Comparison of ENCODE assay signal across 9 mouse cellular contexts in genomic region chr7:142458026-142458425, GRCm38 (mm10). TPM values are rescaled to one million over a fixed set of nuclear protein-coding genes. Genes with fewer than 3 reads are reported as not detected.
DNase-seq lines count a peak whose midpoint lies in the region; ATAC-seq and TF ChIP-seq lines count a peak whose summit lies in the region.
"Had no signal": no experiment of that assay in that cellular context is flagged by ENCODE, and none has a peak within 500 bp of the region (broad histone marks: within the 10 kb centered on the region; RNA-seq: fewer than 3 reads in every experiment).

No protein-coding gene starts in this region.

- H3K9ac ChIP-seq in heart, embryonic 14.5 days (ENCODE audit: low read length) = peak overlapping the region; percentile 65
- no peak overlapping the region for H3K9ac ChIP-seq in liver, embryonic 12.5 days

- H3K27ac ChIP-seq in heart, embryonic 14.5 days (replicated peaks in 1 of 2; ENCODE audit: control insufficient read depth in 1 of 2, insufficient read depth in 1 of 2, low read depth in 2 of 2, low read length in 2 of 2) = peak overlapping the region; percentile 95 to 98
- H3K27ac ChIP-seq in liver, embryonic 12.5 days = peak overlapping the region; percentile 71; the same call in 1 of the 2 replicates
- peak overlapping the region; percentile 60 for H3K27ac ChIP-seq in small intestine, adult 2 months (ENCODE audit: insufficient read depth, low read depth, low read length)

- intact Hi-C loops in gastrocnemius, postnatal 14 days (cut with DNase I; ENCODE audit: low total_unique reads) = no loop called here

- peak; percentile 2 for DNase-seq in gastrocnemius, postnatal 14 days
- no peak for DNase-seq in gastrocnemius, postnatal 25 days
- DNase-seq in brain, embryonic 14.5 days (ENCODE audit: low read depth) = peak; percentile 63
- no peak for DNase-seq in urinary bladder, postnatal 25 days (ENCODE audit: low spot score)
- no peak for DNase-seq in layer of hippocampus, postnatal 14 days (ENCODE audit: low spot score in 2 of 2)

- H3K36me3 ChIP-seq in heart, embryonic 14.5 days (ENCODE audit: control insufficient read depth, insufficient read depth, low read length) = no peaks in the 10 kb centered on the region
- no peaks in the 10 kb centered on the region for H3K36me3 ChIP-seq in liver, embryonic 12.5 days
- H3K36me3 ChIP-seq in small intestine, adult 2 months (ENCODE audit: control insufficient read depth, insufficient read depth, low read length) = no peaks in the 10 kb centered on the region

- H3K4me1 ChIP-seq in heart, embryonic 14.5 days (ENCODE audit: control insufficient read depth in 2 of 2, insufficient read depth in 2 of 2, low read length in 2 of 2) = peaks cover 69 to 86% of the 10 kb centered on the region in 2 experiments
- peaks cover 24% of the 10 kb centered on the region for H3K4me1 ChIP-seq in liver, embryonic 12.5 days
- peaks cover 3% of the 10 kb centered on the region; the same call in 1 of the 2 replicates for H3K4me1 ChIP-seq in small intestine, adult 2 months (ENCODE audit: control insufficient read depth, insufficient read depth, insufficient read length, low read length)

- no peaks in the 10 kb centered on the region for H3K27me3 ChIP-seq in heart, embryonic 14.5 days (ENCODE audit: control insufficient read depth, insufficient read depth, low read length)
- H3K27me3 ChIP-seq in liver, embryonic 12.5 days (replicated peaks) = peaks cover 12% of the 10 kb centered on the region; the same call in 1 of the 2 replicates
- H3K27me3 ChIP-seq in small intestine, adult 2 months (ENCODE audit: control insufficient read depth, insufficient read depth, low read length) = no peaks in the 10 kb centered on the region

- no peak overlapping the region for H3K4me3 ChIP-seq in heart, embryonic 14.5 days (ENCODE audit: control insufficient read depth in 1 of 2, insufficient read depth in 1 of 2, low read depth in 1 of 2, low read length in 2 of 2)
- no peak overlapping the region for H3K4me3 ChIP-seq in liver, embryonic 12.5 days
- no peak overlapping the region for H3K4me3 ChIP-seq in small intestine, adult 2 months (ENCODE audit: low read depth, low read length)

- no peaks in the 10 kb centered on the region for H3K9me3 ChIP-seq in heart, embryonic 14.5 days (ENCODE audit: control insufficient read depth, low read length)
- no peaks in the 10 kb centered on the region for H3K9me3 ChIP-seq in liver, embryonic 12.5 days (replicated peaks)

- ATAC-seq in heart, embryonic 14.5 days (ENCODE audit: insufficient number of reproducible peaks, insufficient read depth, low FRiP score, low read depth) = no peak
- ATAC-seq in liver, embryonic 12.5 days = no peak

- no peak for TF ChIP-seq POLR2A in brain, embryonic 14.5 days (IDR thresholded peaks at IDR 0.05; ENCODE audit: borderline replicate concordance, extremely low read depth, insufficient read depth, insufficient read length, poor library complexity, severe bottlenecking)
- TF ChIP-seq POLR2A in small intestine, adult 2 months (IDR thresholded peaks at IDR 0.05; ENCODE audit: low read depth, low read length) = no peak

- WGBS in heart, embryonic 14.5 days = 12% methylated on average over 2 of the region's 2 CpGs
- WGBS in liver, embryonic 12.5 days (ENCODE audit: insufficient replicate concordance) = 25% methylated on average over 2 of the region's 2 CpGs
- 42% methylated on average over 2 of the region's 2 CpGs for whole genome bisulfite sequencing in small intestine, adult 2 months

- no peak for TF ChIP-seq CTCF in brain, embryonic 14.5 days (IDR thresholded peaks at IDR 0.05; ENCODE audit: borderline replicate concordance, extremely low read depth, insufficient read depth, insufficient read length)
- no peak for TF ChIP-seq CTCF in small intestine, adult 2 months (IDR thresholded peaks at IDR 0.05; ENCODE audit: extremely low read depth, insufficient read length, insufficient replicate concordance, low read depth, low read length)

- no peak overlapping the region for H3K4me2 ChIP-seq in heart, embryonic 14.5 days (ENCODE audit: low read length)
- no peak overlapping the region for H3K4me2 ChIP-seq in liver, embryonic 12.5 days

RNA-seq across cellular contexts. Expression of gene Lsp1, which starts 2.6 kb away (rescaled TPM):
- total RNA-seq in gastrocnemius, postnatal 14 days (2021) = 10 to 100 TPM; 22.2 to 35.0 TPM
- 10 to 100 TPM; 43.2 to 60.3 TPM for total RNA-seq in gastrocnemius, postnatal 25 days (2021)
- polyA plus RNA-seq in brain, embryonic 14.5 days (2012; rRNA removed) = 6.2 and 7.6 TPM in 2 replicates
- 48.6 and 49.3 TPM in 2 replicates for polyA plus RNA-seq in heart, embryonic 14.5 days (2014; fragmentation: Nextera tagmentation; extraction: Ambion mirVana)
- polyA plus RNA-seq in liver, embryonic 12.5 days (2016; fragmentation: Nextera tagmentation; extraction: Ambion mirVana) = 16.7 and 17.0 TPM in 2 replicates
- polyA plus RNA-seq in small intestine, adult 2 months (2012; rRNA removed) = 29.4 and 48.0 TPM in 2 replicates
- total RNA-seq in layer of hippocampus, postnatal 14 days (2021) = 1 to 10 TPM; 4.2 to 4.7 TPM

RNA-seq across cellular contexts. Expression of gene Tnni2, which starts 16.4 kb away (rescaled TPM):
- over 10,000 TPM; 14,029 to 14,677 TPM for total RNA-seq in gastrocnemius, postnatal 14 days (2021)
- total RNA-seq in gastrocnemius, postnatal 25 days (2021) = over 10,000 TPM; 16,193 to 17,938 TPM
- 0.73 and 1.2 TPM in 2 replicates for polyA plus RNA-seq in brain, embryonic 14.5 days (2012; rRNA removed)
- 24.1 and 31.7 TPM in 2 replicates for polyA plus RNA-seq in heart, embryonic 14.5 days (2014; fragmentation: Nextera tagmentation; extraction: Ambion mirVana)
- 1.8 and 2.4 TPM in 2 replicates for polyA plus RNA-seq in liver, embryonic 12.5 days (2016; fragmentation: Nextera tagmentation; extraction: Ambion mirVana)
- 0.35 and 2.9 TPM in 2 replicates for polyA plus RNA-seq in small intestine, adult 2 months (2012; rRNA removed)
- under 1 TPM in 1 of 2 experiments, not detected in 1; 0.37 TPM for total RNA-seq in layer of hippocampus, postnatal 14 days (2021)

RNA-seq across cellular contexts. Expression of gene Syt8, which starts 23.4 kb away (rescaled TPM):
- not detected for total RNA-seq in gastrocnemius, postnatal 14 days (2021)
- not detected for total RNA-seq in gastrocnemius, postnatal 25 days (2021)
- polyA plus RNA-seq in brain, embryonic 14.5 days (2012; rRNA removed) = 0.23 and 0.44 TPM in 2 replicates
- polyA plus RNA-seq in heart, embryonic 14.5 days (2014; fragmentation: Nextera tagmentation; extraction: Ambion mirVana) = not detected in 2 replicates
- not detected in 2 replicates for polyA plus RNA-seq in liver, embryonic 12.5 days (2016; fragmentation: Nextera tagmentation; extraction: Ambion mirVana)
- 1.4 and 66.8 TPM in 2 replicates for polyA plus RNA-seq in small intestine, adult 2 months (2012; rRNA removed)
- total RNA-seq in layer of hippocampus, postnatal 14 days (2021) = not detected
- total RNA-seq: heart, adult 18-20 months had no signal

RNA-seq across cellular contexts. Expression of gene Tnnt3, which starts 40.6 kb away (rescaled TPM):
- total RNA-seq in gastrocnemius, postnatal 14 days (2021) = over 10,000 TPM; 22,199 to 23,470 TPM
- total RNA-seq in gastrocnemius, postnatal 25 days (2021) = over 10,000 TPM; 28,170 to 31,317 TPM
- 0.68 and 1.9 TPM in 2 replicates for polyA plus RNA-seq in brain, embryonic 14.5 days (2012; rRNA removed)
- 3.9 and 5.8 TPM in 2 replicates for polyA plus RNA-seq in heart, embryonic 14.5 days (2014; fragmentation: Nextera tagmentation; extraction: Ambion mirVana)
- 0.51 TPM in 1 of 2 replicates, not detected in the other for polyA plus RNA-seq in liver, embryonic 12.5 days (2016; fragmentation: Nextera tagmentation; extraction: Ambion mirVana)
- polyA plus RNA-seq in small intestine, adult 2 months (2012; rRNA removed) = 0.10 TPM in 1 of 2 replicates, not detected in the other
- under 1 TPM; 0.92 to 0.95 TPM for total RNA-seq in layer of hippocampus, postnatal 14 days (2021)

Comparison
In these comparisons a context has a peak if more than half of its experiments do, and no peak if none do; other contexts are left out.
1. DNase-seq: peak in gastrocnemius, postnatal 14 days (single experiment) and brain, embryonic 14.5 days (single experiment); none in gastrocnemius, postnatal 25 days (single experiment), urinary bladder, postnatal 25 days (single experiment) and layer of hippocampus, postnatal 14 days (0 of 2).
2. Peak in every context shown above with its lines, with median percentiles within 50 percentile points of each other: H3K27ac ChIP-seq.